ENCODE assay signal across 8 mouse cellular contexts in genomic region chr19:60579771-60580581, GRCm38 (mm10). TPM values are rescaled to one million over a fixed set of nuclear protein-coding genes. Genes with fewer than 3 reads are reported as not detected.
DNase-seq lines count a peak whose midpoint lies in the region; ATAC-seq and TF ChIP-seq lines count a peak whose summit lies in the region.

No protein-coding gene starts in this region.

- peak; percentile 51 for DNase-seq in cerebellum, adult 11 months
- no peak for DNase-seq in cerebellum, postnatal 4 days (ENCODE audit: low spot score in 2 of 2)
- DNase-seq in kidney, postnatal 4 days = peak; percentile 40 to 64
- DNase-seq in lung, postnatal 25 days (ENCODE audit: low spot score) = peak; percentile 45
- peak; percentile 62 for DNase-seq in retina, postnatal 1 day

- peak overlapping the region; percentile 84; the same call in 1 of the 2 replicates for H3K27ac ChIP-seq in embryonic fibroblast, embryonic 13.5 days (ENCODE audit: insufficient read depth, low read length)
- H3K27ac ChIP-seq in heart, embryonic 16.5 days (ENCODE audit: low read length) = peak overlapping the region; percentile 93

- H3K9me3 ChIP-seq in heart, embryonic 16.5 days (replicated peaks; ENCODE audit: control insufficient read depth, low read length) = no peaks in the 10 kb centered on the region

- ATAC-seq in activated CD4-positive, CD25-positive, alpha-beta regulatory T cell, adult 4 months = peak; percentile 60
- ATAC-seq in heart, embryonic 16.5 days (replicated peaks; ENCODE audit: extremely low read depth, insufficient read depth, low FRiP score) = peak; percentile 30

- no peak for TF ChIP-seq CTCF in embryonic fibroblast, embryonic 13.5 days (IDR thresholded peaks at IDR 0.05; ENCODE audit: borderline replicate concordance, insufficient read depth, low read length)

- H3K36me3 ChIP-seq in heart, embryonic 16.5 days (ENCODE audit: control insufficient read depth, insufficient read depth) = no peaks in the 10 kb centered on the region

- peak overlapping the region; percentile 86 for H3K4me3 ChIP-seq in embryonic fibroblast, embryonic 13.5 days (ENCODE audit: insufficient read depth, low read length)
- peak overlapping the region; percentile 100 for H3K4me3 ChIP-seq in heart, embryonic 16.5 days (ENCODE audit: low read length)

- H3K4me1 ChIP-seq in embryonic fibroblast, embryonic 13.5 days (ENCODE audit: control insufficient read depth, insufficient read depth, low read length) = peaks cover 4% of the 10 kb centered on the region
- peaks cover 18% of the 10 kb centered on the region for H3K4me1 ChIP-seq in heart, embryonic 16.5 days (ENCODE audit: control insufficient read depth, insufficient read depth, low read length)

- H3K27me3 ChIP-seq in heart, embryonic 16.5 days (ENCODE audit: control insufficient read depth, insufficient read depth, low read length) = no peaks in the 10 kb centered on the region

- H3K4me2 ChIP-seq in heart, embryonic 16.5 days (ENCODE audit: low read depth, low read length) = peak overlapping the region; percentile 74

- under 1% methylated on average over 34 of the region's 34 CpGs for WGBS in heart, embryonic 16.5 days

- H3K9ac ChIP-seq in heart, embryonic 16.5 days (ENCODE audit: low read length) = peak overlapping the region; percentile 96

- no peak; the same call in 1 of the 2 replicates for TF ChIP-seq POLR2A in embryonic fibroblast, embryonic 13.5 days (IDR thresholded peaks at IDR 0.05; ENCODE audit: low read depth, low read length)

RNA-seq across cellular contexts. Expression of gene Cacul1, which starts 0.8 kb away (rescaled TPM):
- 10 to 100 TPM; 18.9 to 23.5 TPM for polyA plus RNA-seq in activated CD4-positive, CD25-positive, alpha-beta regulatory T cell, adult 4 months (2017; shearing (Covaris generic))
- 48.8 and 52.6 TPM in 2 replicates for polyA plus RNA-seq in embryonic fibroblast, embryonic 13.5 days (2011; ENCODE audit: insufficient read length, low read depth, missing spikeins)
- polyA plus RNA-seq in heart, embryonic 16.5 days (2015; fragmentation: Nextera tagmentation; extraction: Ambion mirVana) = 13.1 and 13.7 TPM in 2 replicates

Comparison
In these comparisons a context has a peak if more than half of its experiments do, and no peak if none do; other contexts are left out.
1. DNase-seq: peak in cerebellum, adult 11 months (single experiment), kidney, postnatal 4 days (2 of 2), lung, postnatal 25 days (single experiment) and retina, postnatal 1 day (single experiment); none in cerebellum, postnatal 4 days (0 of 2).